Mouse (Mus musculus): ENCODE data around the gene Lyz1.
"Not testable (repeated sequence)": the region's sequence is repeated elsewhere in the genome, so short reads cannot be mapped to it uniquely, and the experiment has no call there.

The Lyz1 gene

DNA sequence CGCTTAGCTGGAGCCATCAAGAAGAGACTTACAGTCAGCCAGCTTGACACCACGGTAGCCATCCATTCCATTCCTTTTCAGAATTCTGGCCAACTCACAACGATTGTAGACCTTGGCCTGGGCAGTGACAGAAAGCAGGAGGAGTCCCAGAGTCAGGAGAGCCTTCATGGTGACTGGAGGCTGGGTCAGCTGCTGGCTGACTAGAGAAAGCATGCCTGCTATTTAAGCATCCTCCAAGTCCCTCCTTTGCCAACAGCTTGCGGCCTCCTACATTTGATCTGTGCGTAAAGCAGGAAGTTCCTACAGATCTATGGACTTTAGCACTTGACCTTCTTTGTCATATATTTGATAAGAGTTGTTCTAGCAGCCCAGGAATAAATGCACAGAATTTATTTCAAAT is at the start of gene Lyz1:
Gene Lyz1 (minus strand): TSS at position 198 of the 400 bp plus-strand sequence.
- peak in 1 of 2 experiments; percentile 35 for DNase-seq (ENCODE audit: low spot score in 2 of 2)

DNA sequence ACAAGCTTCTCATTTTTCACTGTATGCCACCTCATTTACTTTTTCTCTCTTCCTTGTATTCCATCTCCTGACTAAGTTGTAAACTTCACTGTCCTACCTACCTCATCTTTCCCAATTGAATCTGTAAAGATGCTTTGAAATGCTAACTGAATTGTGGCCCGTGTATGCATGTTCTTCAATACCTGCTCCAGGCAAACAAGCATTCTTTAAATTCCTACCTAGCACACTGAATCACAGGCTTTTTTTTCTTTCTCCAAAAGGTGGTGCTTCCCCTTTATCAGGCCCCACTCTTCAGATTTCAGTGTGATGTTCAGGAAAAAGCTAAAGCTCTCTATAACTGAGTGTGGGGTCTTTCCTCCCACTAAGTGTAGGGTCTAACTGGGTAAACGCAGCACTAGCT is 49.7 kb upstream of the Lyz1 start:
- no peak for DNase-seq (ENCODE audit: low spot score in 2 of 2)

DNA sequence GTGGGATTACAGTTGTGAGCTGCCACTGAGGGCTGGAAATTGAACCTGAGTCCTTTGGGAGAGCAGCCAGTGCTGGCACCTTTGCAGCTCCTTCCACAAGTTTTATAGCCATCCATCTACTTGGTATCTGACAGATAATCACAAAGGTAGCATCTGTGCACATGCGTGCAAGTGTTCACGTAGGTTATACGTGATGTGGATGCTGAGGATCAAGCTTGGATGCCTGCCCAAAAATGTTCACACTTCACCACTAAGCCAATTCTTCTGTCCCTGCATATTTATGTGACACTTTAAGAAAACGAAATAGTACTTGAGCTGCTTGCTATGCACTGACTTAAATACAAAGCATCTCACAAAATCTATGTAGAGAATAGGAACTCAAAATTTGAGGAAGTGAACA is 48.4 kb upstream of the Lyz1 start:
- no peak for DNase-seq (ENCODE audit: low spot score in 2 of 2)

DNA sequence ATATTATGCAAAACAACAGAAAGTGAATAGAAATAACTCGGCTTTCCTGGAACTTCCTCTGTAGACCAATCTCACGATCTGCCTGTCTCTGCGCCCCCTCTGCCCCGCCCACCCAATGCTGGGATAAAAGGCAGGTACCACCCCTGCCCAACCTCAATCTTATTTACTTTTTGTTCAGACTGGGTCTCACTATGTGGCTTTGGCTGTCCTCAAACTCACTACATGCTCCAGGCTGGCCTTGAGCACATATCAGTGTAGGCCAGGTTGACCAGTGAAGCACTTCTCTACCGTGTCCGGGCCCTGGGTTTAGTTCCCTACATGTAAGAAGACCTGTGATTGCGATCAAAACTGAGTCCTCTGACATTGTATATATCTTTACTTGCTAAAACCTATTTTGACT is 46.6 kb upstream of the Lyz1 start:
- DNase-seq (ENCODE audit: low spot score in 2 of 2): no peak

DNA sequence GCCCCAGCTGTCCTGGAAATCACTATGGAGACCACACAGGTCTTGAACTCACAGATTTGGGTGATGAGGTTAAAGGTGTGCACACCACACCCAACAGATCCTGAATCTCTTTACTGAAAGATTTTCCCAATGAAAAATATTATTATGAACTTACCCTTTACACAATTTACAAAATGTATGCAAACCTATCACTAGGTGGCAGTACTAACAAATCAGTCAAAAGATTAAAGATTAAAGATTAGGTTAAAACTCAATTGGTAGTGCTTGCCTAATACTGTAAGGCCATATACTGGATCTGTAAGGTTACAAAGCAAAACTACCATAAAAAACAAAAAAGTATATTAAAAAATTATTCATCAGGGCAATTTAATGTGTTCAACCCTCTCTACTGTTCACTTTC is 45.3 kb upstream of the Lyz1 start:
- no peak for DNase-seq (ENCODE audit: low spot score in 2 of 2)

DNA sequence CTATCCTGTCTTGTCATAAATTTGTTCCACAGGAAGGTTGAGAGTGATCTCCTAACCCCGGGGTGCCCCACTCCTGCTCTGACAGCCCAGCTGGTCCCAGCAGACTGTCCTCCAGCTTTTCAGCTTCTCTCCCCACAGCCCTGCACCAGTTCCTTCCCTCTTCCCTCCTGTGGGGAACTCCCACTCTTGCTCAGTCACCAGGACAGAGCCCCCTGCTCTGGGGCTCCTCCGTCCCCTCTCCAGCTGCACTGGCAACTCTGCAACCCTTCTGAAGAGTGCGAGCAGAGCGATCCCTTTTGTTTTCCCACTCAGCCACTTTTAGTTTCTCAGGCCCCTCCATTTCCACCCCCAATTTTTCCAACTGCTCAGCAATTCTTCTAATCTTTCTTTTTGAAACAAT is 43.0 kb upstream of the Lyz1 start:
- no peak for DNase-seq (ENCODE audit: low spot score in 2 of 2)

DNA sequence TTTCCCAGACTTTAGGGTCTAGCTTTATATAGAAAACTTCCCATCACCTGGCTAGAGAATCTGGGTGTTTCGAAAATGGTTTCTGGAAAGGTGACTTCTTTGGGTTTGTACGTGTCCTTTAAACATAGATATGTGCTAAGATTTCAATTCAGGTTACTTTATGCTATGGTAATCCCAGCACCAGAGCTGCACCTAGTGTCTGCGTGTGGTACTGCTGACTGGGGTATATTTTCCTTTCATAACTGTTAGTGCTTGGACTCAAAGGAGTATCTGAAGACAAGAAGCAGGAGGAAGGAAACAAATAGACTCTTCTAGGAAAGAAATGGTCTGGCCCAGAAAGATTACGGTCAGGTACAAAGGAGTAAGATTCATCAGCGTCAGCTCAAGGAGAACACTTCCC is 37.9 kb upstream of the Lyz1 start:
- peak in 1 of 2 experiments; percentile 14 for DNase-seq (ENCODE audit: low spot score in 2 of 2)

DNA sequence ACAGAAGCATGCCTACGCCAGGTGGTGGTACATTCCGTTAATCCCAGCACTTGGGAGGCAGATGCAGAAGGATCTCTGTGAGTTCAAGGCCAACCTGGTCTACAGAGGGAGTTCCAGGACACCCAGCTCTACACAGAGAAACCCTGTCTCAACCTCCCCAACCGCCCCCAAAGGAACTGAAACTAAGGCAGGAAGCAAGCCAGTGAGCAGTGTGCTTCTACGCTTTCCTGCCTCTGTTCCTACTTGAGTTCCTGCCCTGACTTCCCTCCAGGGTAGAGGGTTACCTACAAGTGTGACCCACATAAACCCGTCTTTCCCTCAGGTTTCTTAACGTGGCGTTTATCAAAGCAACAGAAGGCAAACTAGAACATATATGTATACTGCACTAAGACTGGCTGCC is 31.1 kb upstream of the Lyz1 start:
- DNase-seq (ENCODE audit: low spot score in 2 of 2): peak in 1 of 2 experiments; percentile 28

DNA sequence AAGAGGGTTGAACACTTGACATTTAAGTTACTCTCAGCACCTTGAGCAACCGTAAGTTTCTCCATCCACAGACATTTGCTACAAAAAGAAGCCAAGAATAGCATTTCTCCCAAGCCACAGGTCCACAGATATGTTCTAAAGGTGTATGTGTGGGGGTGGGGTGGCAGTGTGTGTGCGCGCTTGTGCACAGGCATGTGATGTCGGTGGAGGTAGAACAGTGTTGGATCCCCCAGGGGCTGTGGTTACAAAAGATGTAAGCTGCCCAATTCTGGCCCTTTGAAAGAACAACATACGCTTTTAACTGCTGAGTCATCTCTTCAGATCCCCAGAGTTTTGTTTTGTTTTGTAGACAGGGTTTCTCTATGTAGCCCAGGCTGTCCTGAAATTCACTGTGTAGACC is 30.0 kb upstream of the Lyz1 start:
- DNase-seq (ENCODE audit: low spot score in 2 of 2): no peak

DNA sequence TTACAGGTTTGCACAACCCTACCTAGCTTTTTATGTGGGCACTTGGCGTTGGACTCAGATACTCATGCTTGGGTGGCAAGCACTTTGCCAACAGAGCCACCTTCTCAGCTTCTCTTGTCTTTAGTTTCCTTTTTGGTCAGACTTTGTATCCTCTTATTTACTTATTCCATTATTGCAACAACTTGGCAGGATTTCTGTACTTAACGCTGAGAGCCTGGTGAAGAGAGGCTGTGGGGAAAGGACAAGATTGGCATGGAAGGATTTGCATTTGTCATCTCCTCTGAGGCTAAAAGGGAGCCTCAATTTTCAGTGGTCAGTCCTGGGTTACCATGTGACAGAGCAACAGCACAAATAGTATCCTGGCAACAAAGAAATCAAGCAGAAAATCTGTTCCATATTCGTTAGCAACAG is 27.9 kb upstream of the Lyz1 start:
- no peak for DNase-seq (ENCODE audit: low spot score in 2 of 2)

DNA sequence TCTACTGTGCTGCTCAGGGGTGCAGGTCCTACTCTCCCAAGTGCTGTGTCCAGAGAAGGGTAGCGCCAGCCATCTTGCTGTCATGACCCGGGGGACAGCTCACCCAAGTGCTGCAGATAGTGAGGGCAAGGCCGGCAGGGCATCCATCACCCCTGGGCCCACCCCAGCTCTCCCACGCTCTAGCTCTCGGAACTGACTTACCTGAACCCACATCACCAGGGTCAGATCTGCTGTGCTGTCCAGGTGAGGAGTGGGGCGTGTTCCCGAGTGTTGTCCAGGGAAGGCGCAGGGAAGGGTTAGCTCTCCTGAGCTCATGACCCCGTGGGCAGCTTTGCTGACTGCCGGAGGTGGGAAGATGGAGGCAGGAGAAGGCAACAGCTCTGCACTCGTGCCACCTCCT is 23.7 kb upstream of the Lyz1 start:
- no peak for DNase-seq (ENCODE audit: low spot score in 2 of 2)

DNA sequence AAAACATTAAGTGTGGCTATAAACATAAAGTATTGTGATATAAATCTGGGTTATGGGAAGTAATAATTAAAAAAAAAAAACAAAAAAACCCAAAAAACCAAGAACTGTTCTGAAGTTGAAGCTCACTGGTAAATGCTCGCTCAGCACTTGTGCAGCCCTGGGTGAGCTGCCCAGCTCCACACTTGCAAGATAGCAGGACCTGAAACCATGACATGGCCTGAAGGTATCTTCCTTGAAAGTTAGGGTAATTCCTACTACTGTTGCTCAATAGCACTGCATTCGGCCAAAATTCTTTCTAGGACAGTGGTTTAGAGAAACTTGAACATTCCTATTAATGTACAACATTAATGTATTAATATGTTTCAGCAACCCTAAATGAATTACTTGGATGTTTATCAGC is 20.5 kb upstream of the Lyz1 start:
- no peak for DNase-seq (ENCODE audit: low spot score in 2 of 2)

DNA sequence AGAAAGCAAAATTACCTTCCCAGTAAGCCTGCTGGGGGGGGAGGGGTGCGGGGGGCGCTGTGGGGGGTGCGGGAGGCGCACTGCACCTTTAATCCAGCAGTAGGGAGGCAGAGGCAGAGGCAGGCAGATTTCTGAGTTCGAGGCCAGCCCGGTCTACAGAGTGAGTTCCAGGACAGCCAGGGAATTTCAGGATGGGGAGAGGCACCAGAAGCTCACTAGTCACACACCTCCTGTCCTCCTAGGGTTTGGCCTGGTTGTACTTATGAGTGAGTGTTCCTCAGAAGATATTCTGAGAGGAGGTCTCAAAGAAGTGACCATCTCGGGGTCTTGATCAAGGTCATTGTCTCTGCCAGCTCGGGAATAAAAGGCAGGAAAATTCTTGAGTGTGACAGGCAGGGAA is 19.5 kb upstream of the Lyz1 start:
- no peak for DNase-seq (ENCODE audit: low spot score in 2 of 2)

DNA sequence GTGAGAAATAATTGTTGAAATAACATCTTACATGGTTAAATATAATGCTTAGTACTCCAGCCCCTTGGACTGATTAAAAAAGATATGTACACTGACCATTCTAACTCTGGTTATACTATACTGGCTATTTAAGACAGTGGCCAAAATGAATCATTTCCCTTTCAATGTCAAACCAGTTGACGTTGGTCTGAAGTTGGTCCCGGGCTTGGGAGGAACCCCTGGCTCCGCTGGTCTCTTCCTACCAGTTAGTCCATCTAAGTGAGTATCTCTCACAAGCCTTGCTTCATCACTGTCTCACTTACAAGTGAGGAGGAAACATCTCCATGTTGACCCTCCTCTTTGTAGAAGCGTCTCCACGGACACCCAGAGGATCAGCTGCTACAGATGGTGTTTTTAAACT is 11.7 kb upstream of the Lyz1 start:
- no peak for DNase-seq (ENCODE audit: low spot score in 2 of 2)

DNA sequence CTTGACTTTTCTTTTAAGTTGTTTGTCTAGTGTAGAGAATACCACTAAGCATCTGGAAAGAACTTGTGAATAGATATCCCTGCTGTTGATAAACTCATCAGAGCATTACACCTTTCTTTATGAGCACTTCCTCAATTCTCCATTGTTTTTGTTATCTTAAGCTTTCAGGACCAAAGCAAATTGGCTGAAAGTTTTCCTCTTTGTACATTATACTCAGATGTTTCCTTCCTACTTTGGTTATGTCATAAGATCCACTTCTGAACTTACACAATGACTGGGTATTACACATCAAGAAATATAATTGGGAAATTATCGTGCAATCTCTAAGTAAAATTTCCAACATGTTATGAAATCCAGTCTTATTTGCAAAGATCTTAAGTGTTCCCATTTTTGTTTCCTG is 9.0 kb upstream of the Lyz1 start:
- DNase-seq (ENCODE audit: low spot score in 2 of 2): peak in 1 of 2 experiments; percentile 35

DNA sequence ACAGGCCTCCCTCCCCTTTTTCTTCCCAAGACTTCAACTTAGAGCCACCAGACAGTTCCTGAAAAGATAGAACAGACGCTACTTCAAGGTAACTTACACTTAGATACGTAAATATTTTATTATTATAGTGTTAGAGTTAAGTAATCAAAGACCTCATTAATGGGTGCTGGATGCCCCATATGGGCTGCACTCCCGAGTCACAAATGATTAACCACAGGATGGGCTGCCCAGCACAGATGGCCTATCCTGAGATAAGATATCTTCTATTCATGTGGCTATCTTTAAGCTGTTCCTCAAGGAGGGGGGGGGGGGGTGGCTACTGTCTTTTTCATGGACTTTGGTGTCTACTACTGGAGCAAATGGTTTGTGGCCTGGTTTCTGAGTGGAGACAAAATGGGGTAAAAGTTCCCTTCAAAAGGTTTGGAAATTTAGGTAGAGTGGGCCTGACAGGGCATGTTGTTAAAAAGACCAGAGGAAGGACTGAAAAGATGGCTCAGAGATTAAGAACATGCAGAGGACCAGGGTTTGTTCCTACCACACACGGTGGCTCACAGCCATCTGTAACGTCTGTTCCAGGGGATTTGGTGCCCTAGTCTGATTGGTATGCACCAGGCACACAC is 7.3 kb upstream of the Lyz1 start:
- DNase-seq (ENCODE audit: low spot score in 2 of 2): no peak

DNA sequence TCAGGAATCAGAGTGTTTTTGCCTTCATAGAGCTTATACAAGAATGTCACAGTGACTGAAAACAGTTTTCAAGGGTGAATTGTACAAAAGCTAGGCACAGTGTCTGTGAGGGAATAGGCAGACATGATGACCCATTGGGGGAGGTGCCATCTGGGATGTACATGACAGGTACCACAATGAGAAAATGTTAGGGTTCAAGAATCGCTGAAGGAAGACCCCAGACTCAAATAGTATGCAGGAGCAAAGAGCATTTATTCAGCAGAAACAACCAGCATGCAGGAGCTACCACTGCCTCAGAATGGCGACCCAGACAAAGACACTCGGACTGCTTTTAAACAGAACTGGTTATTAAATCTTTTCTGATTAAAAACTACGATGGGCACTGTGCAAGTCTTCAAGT is 6.4 kb upstream of the Lyz1 start:
- DNase-seq (ENCODE audit: low spot score in 2 of 2): no peak

DNA sequence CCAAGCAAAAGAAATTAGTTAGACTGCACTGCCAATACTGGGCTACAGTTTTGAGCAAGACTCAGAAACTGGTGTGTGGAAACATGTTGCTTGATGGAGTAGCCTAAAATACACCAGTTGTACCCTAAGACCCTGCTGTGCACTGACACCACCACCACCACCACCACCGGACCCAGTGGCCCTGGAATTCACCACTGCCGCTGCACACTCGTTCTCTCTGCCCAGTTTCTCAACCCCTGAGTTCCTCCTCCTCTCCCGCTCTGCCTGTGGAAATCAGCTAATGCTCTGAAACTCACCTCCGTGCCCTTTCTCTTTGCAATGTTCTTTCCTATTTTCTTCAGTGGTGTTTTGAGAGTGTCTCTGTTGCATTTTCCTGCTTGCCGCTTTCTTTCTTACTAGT is 5.7 kb upstream of the Lyz1 start:
- no peak for DNase-seq (ENCODE audit: low spot score in 2 of 2)

DNA sequence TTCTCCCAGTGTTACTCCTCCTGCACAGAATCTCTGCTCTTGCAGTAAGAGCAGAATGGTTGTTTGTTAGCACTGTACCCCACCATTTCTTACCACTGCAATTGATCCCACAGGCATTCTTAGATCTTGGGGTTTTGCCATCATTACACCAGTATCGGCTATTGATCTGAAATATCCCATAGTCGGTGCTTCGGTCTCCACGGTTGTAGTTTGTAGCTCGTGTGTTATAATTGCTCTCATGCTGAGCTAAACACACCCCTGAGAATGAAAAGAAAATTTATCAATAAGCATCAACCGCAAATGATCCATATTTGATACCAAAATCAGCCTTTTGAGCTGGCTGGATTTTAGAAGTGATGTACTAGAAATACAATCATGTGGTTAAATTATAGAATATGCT is 1.7 kb downstream of the Lyz1 start:
- not testable (repeated sequence) for DNase-seq (ENCODE audit: low spot score in 2 of 2)

DNA sequence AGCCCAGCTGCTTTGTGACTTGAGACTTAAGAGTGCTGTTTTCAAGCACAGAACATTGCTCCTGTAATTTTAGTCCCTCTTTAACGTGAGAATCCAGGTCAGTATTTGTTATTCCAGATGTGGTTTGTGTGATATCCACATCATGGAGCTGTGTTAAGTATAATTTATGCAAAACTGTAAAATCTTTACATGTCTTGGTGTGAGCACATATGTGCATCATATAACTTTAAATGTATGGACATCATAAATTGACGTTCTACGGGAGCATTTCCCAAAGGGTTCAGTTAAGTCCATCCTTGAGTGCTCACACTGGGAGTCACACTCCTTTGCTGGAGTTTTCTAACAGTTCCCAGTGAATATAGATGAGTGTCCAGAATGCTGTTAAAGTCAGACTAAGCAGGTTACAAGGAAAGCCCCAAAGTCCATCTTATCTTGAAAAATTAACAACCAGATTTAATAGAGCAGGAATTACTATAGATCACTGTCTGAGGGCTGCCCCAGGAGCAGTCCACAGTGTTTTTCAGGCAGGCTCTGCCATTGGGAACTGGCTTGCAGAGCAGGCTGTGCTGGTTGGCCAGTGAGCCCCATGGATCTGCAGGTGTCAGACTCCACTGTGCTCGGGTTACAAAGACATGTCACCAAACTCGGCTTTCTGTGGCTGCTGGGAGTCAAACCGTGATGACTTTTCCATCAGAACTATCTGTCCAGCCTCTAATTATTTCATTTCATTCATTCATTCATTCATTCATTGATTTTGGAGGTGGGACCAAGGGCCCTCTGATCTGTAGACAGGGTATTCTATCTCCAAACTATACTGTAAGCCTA is 2.4 kb downstream of the Lyz1 start:
- no peak for DNase-seq (ENCODE audit: low spot score in 2 of 2)

DNA sequence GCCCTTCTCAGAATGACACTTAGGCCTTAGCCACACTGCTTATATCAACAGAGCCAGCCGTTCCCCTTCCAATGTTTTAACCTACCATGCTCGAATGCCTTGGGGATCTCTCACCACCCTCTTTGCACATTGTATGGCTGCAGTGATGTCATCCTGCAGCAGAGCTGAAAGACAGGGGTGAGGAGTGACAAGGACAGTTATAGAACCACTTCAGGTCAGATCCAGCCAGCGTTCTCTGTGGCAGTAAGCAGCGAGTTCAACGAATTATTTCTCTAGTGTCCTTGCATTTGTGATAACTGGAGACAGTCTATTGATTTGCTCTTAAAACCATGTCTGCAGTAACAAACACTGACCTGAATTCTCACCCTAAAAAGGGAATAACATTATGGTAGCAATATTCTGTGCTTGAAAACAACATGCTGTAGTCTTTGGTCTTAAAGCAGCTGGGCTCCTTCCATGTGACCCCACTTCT is 3.6 kb downstream of the Lyz1 start:
- not testable (repeated sequence) for DNase-seq (ENCODE audit: low spot score in 2 of 2)

DNA sequence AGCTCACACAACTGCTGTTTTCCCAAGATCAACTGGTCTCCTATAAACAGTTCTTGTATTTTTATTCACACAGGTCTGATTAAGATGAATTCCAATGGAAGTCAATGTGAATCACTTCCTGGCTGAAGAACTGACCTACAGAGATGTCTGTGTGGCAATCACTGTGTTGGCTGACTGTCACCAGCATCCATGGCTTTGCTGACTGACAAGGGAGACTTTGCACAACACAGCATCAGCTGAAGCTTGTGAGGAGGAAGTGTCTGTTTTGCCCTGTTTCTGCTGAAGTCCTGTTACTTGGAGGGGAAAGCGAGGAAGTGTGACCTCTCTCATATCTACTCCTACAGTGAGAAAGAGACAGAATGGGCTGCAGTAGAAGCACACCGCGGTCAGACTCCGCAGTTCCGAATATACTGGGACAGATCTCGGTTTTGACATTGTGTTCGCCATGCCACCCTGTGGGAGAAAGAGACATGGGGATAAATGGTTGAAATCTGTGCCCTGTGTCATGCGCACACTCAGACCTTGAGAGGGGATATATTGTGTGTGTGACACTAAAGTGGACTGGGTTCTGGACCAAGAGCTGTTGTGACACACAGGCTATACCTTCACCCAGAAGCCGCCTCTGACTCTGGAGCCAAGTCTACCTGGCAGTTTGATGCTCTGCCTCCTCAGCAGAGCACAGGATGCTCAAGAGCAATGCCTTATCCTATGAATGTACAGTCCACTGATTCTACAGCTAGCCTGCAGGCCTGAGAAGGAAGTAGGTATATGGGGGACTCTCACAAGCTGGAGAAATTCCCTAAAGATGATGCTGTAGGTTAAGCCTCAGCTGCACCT is 4.3 kb downstream of the Lyz1 start:
- DNase-seq (ENCODE audit: low spot score in 2 of 2): no peak

Measured in heart, adult 9 months (tissue).